Mouse (Mus musculus): ENCODE results near the gene Ccl7. TPM values are rescaled to one million over a fixed set of nuclear protein-coding genes. Genes with fewer than 3 reads are reported as not detected.

Ccl7 gene
- polyA plus RNA-seq, 1 experiment from 2014 or later = 0.37 TPM

- no peak overlapping the region for H3K9ac ChIP-seq (replicated peaks; ENCODE audit: low read depth, low read length)
- WGBS = 72% methylated on average over 8 of the region's 8 CpGs
- no peaks in the 10 kb centered on the region for H3K36me3 ChIP-seq (ENCODE audit: control insufficient read depth, insufficient read depth)
- H3K4me3 ChIP-seq (replicated peaks; ENCODE audit: low read length) = no peak overlapping the region
- no peak overlapping the region for H3K27ac ChIP-seq (ENCODE audit: low read length)
- ATAC-seq = no peak
- no peaks in the 10 kb centered on the region for H3K9me3 ChIP-seq (ENCODE audit: control insufficient read depth, low read length)
- no peaks in the 10 kb centered on the region for H3K4me1 ChIP-seq (replicated peaks; ENCODE audit: control insufficient read depth, insufficient read depth, low read length)
- H3K4me2 ChIP-seq (ENCODE audit: low read length) = no peak overlapping the region
- no peaks in the 10 kb centered on the region for H3K27me3 ChIP-seq (replicated peaks; ENCODE audit: control insufficient read depth, insufficient read depth, low read length)
These were observed 33.9 kb upstream of the Ccl7 start for GRCm38 (mm10) chr11:82011411-82012193.

- Histone ChIP-seq H3K9ac (replicated peaks; ENCODE audit: low read depth, low read length) (no peak overlapping the region), H3K27me3 (replicated peaks; ENCODE audit: control insufficient read depth, insufficient read depth, low read length) (no peaks in the 10 kb centered on the region), H3K4me2 (ENCODE audit: low read length) (no peak overlapping the region), H3K9me3 (ENCODE audit: control insufficient read depth, low read length) (no peaks in the 10 kb centered on the region), H3K4me1 (replicated peaks; ENCODE audit: control insufficient read depth, insufficient read depth, low read length) (no peaks in the 10 kb centered on the region), H3K4me3 (replicated peaks; ENCODE audit: low read length) (no peak overlapping the region), H3K27ac (ENCODE audit: low read length) (no peak overlapping the region), H3K36me3 (ENCODE audit: control insufficient read depth, insufficient read depth) (no peaks in the 10 kb centered on the region)
- WGBS = 75% methylated on average over 1 of the region's 1 CpGs
- ATAC-seq = no peak
These were observed 31.8 kb upstream of the Ccl7 start for GRCm38 (mm10) chr11:82013756-82014155.

- Histone ChIP-seq H3K36me3 (ENCODE audit: control insufficient read depth, insufficient read depth) (no peaks in the 10 kb centered on the region), H3K9ac (replicated peaks; ENCODE audit: low read depth, low read length) (no peak overlapping the region), H3K4me3 (replicated peaks; ENCODE audit: low read length) (no peak overlapping the region), H3K4me1 (replicated peaks; ENCODE audit: control insufficient read depth, insufficient read depth, low read length) (no peaks in the 10 kb centered on the region), H3K27me3 (replicated peaks; ENCODE audit: control insufficient read depth, insufficient read depth, low read length) (no peaks in the 10 kb centered on the region), H3K4me2 (ENCODE audit: low read length) (no peak overlapping the region), H3K9me3 (ENCODE audit: control insufficient read depth, low read length) (no peaks in the 10 kb centered on the region), H3K27ac (ENCODE audit: low read length) (no peak overlapping the region)
- 81% methylated on average over 2 of the region's 2 CpGs for WGBS
- no peak for ATAC-seq
These were observed 30.4 kb upstream of the Ccl7 start for GRCm38 (mm10) chr11:82015066-82015465.

- H3K36me3 ChIP-seq (ENCODE audit: control insufficient read depth, insufficient read depth) = no peaks in the 10 kb centered on the region
- no peaks in the 10 kb centered on the region for H3K27me3 ChIP-seq (replicated peaks; ENCODE audit: control insufficient read depth, insufficient read depth, low read length)
- H3K4me3 ChIP-seq (replicated peaks; ENCODE audit: low read length) = no peak overlapping the region
- 80% methylated on average over 3 of the region's 3 CpGs for WGBS
- H3K9ac ChIP-seq (replicated peaks; ENCODE audit: low read depth, low read length) = no peak overlapping the region
- H3K9me3 ChIP-seq (ENCODE audit: control insufficient read depth, low read length) = no peaks in the 10 kb centered on the region
- H3K27ac ChIP-seq (ENCODE audit: low read length) = no peak overlapping the region
- ATAC-seq = no peak
- H3K4me1 ChIP-seq (replicated peaks; ENCODE audit: control insufficient read depth, insufficient read depth, low read length) = no peaks in the 10 kb centered on the region
- no peak overlapping the region for H3K4me2 ChIP-seq (ENCODE audit: low read length)
These were observed 29.2 kb upstream of the Ccl7 start for GRCm38 (mm10) chr11:82016181-82016780.

GRCm38 (mm10) chr11:82019389-82019788 is 26.1 kb upstream of the Ccl7 start:
- H3K4me1 ChIP-seq (replicated peaks; ENCODE audit: control insufficient read depth, insufficient read depth, low read length) = no peaks in the 10 kb centered on the region
- WGBS = 65% methylated on average over 2 of the region's 2 CpGs
- no peak overlapping the region for H3K27ac ChIP-seq (ENCODE audit: low read length)
- H3K4me3 ChIP-seq (replicated peaks; ENCODE audit: low read length) = no peak overlapping the region
- no peaks in the 10 kb centered on the region for H3K9me3 ChIP-seq (ENCODE audit: control insufficient read depth, low read length)
- H3K27me3 ChIP-seq (replicated peaks; ENCODE audit: control insufficient read depth, insufficient read depth, low read length) = no peaks in the 10 kb centered on the region
- no peak overlapping the region for H3K9ac ChIP-seq (replicated peaks; ENCODE audit: low read depth, low read length)
- no peak for ATAC-seq
- no peaks in the 10 kb centered on the region for H3K36me3 ChIP-seq (ENCODE audit: control insufficient read depth, insufficient read depth)
- H3K4me2 ChIP-seq (ENCODE audit: low read length) = no peak overlapping the region

- Histone ChIP-seq H3K36me3 (ENCODE audit: control insufficient read depth, insufficient read depth) (no peaks in the 10 kb centered on the region), H3K9me3 (ENCODE audit: control insufficient read depth, low read length) (no peaks in the 10 kb centered on the region), H3K4me2 (ENCODE audit: low read length) (no peak overlapping the region), H3K27me3 (replicated peaks; ENCODE audit: control insufficient read depth, insufficient read depth, low read length) (no peaks in the 10 kb centered on the region), H3K27ac (ENCODE audit: low read length) (no peak overlapping the region), H3K9ac (replicated peaks; ENCODE audit: low read depth, low read length) (no peak overlapping the region), H3K4me1 (replicated peaks; ENCODE audit: control insufficient read depth, insufficient read depth, low read length) (no peaks in the 10 kb centered on the region), H3K4me3 (replicated peaks; ENCODE audit: low read length) (no peak overlapping the region)
- ATAC-seq = no peak
These were observed 25.7 kb upstream of the Ccl7 start for GRCm38 (mm10) chr11:82019793-82020192.

- H3K27me3 ChIP-seq (replicated peaks; ENCODE audit: control insufficient read depth, insufficient read depth, low read length) = no peaks in the 10 kb centered on the region
- H3K9ac ChIP-seq (replicated peaks; ENCODE audit: low read depth, low read length) = no peak overlapping the region
- no peaks in the 10 kb centered on the region for H3K4me1 ChIP-seq (replicated peaks; ENCODE audit: control insufficient read depth, insufficient read depth, low read length)
- no peak overlapping the region for H3K4me3 ChIP-seq (replicated peaks; ENCODE audit: low read length)
- H3K27ac ChIP-seq (ENCODE audit: low read length) = no peak overlapping the region
- H3K4me2 ChIP-seq (ENCODE audit: low read length) = no peak overlapping the region
- no peak for ATAC-seq
- no peaks in the 10 kb centered on the region for H3K36me3 ChIP-seq (ENCODE audit: control insufficient read depth, insufficient read depth)
- WGBS = 75% methylated on average over 3 of the region's 3 CpGs
- no peaks in the 10 kb centered on the region for H3K9me3 ChIP-seq (ENCODE audit: control insufficient read depth, low read length)
These were observed 24.1 kb upstream of the Ccl7 start for GRCm38 (mm10) chr11:82021406-82021805.

GRCm38 (mm10) chr11:82022504-82023056 is 22.9 kb upstream of the Ccl7 start:
- Histone ChIP-seq H3K9ac (replicated peaks; ENCODE audit: low read depth, low read length) (no peak overlapping the region), H3K4me1 (replicated peaks; ENCODE audit: control insufficient read depth, insufficient read depth, low read length) (no peaks in the 10 kb centered on the region), H3K27ac (ENCODE audit: low read length) (no peak overlapping the region), H3K36me3 (ENCODE audit: control insufficient read depth, insufficient read depth) (no peaks in the 10 kb centered on the region), H3K9me3 (ENCODE audit: control insufficient read depth, low read length) (no peaks in the 10 kb centered on the region), H3K4me3 (replicated peaks; ENCODE audit: low read length) (no peak overlapping the region), H3K4me2 (ENCODE audit: low read length) (no peak overlapping the region), H3K27me3 (replicated peaks; ENCODE audit: control insufficient read depth, insufficient read depth, low read length) (no peaks in the 10 kb centered on the region)
- 93% methylated on average over 6 of the region's 6 CpGs for WGBS
- no peak for ATAC-seq

GRCm38 (mm10) chr11:82023769-82024168 is 21.7 kb upstream of the Ccl7 start:
- 82% methylated on average over 4 of the region's 4 CpGs for WGBS
- H3K4me3 ChIP-seq (replicated peaks; ENCODE audit: low read length) = no peak overlapping the region
- H3K4me2 ChIP-seq (ENCODE audit: low read length) = no peak overlapping the region
- H3K9me3 ChIP-seq (ENCODE audit: control insufficient read depth, low read length) = no peaks in the 10 kb centered on the region
- no peak overlapping the region for H3K9ac ChIP-seq (replicated peaks; ENCODE audit: low read depth, low read length)
- no peaks in the 10 kb centered on the region for H3K27me3 ChIP-seq (replicated peaks; ENCODE audit: control insufficient read depth, insufficient read depth, low read length)
- H3K36me3 ChIP-seq (ENCODE audit: control insufficient read depth, insufficient read depth) = no peaks in the 10 kb centered on the region
- no peak for ATAC-seq
- H3K27ac ChIP-seq (ENCODE audit: low read length) = no peak overlapping the region
- no peaks in the 10 kb centered on the region for H3K4me1 ChIP-seq (replicated peaks; ENCODE audit: control insufficient read depth, insufficient read depth, low read length)
